Mouse (Mus musculus): ENCODE measurements around the gene Apbb2. TPM values are rescaled to one million over a fixed set of nuclear protein-coding genes. Genes with fewer than 3 reads are reported as not detected.

The Apbb2 gene
- total RNA-seq, 1 experiment from 2014 or later: 0.29 TPM

DNA sequence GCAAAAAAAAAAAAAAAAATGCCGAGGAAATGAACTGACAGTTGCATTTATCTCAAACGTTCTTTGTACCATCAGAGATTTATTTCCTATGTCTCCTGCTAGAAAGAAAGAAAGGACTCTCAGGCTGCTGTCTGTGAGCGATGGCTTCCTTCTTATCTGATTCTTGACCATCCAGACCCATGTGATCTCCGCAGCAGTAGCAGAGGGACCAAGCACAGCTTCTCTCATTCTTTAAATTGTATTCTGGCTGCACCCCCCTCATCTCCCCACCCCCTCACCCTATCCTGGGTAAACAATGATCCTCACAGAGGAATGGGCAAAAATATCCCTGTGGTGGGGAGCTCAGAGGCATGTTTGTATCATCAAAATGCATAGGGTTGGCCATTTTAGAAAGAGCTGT, 165.5 kb downstream of the Apbb2 start:
- ATAC-seq (replicated peaks; ENCODE audit: insufficient number of reproducible peaks, low FRiP score, low TSS enrichment, poor library complexity, severe bottlenecking): no peak

- ATAC-seq (replicated peaks; ENCODE audit: insufficient number of reproducible peaks, low FRiP score, low TSS enrichment, poor library complexity, severe bottlenecking): no peak
Observed at GRCm38 (mm10) chr5:66451561-66451960, 167.0 kb downstream of the Apbb2 start.

DNA sequence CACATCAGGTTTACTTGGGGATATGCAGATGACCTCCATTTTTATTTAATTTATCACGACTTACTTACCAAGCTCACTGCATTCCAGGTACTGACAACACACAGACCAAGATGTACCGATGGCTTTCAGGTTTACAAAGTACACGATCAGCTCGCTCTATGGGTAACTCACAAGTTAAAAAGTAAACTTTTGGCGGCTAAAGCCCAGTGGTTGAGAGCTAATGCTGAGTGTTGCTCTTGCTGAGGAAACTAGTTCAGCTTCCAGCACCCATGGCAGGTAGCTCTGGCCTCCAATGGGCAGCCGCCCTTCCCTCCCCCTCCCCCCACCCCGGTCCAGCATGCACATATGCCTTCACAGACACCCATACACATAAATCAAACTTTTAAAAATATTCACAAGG, 173.1 kb downstream of the Apbb2 start:
- no peak for ATAC-seq (replicated peaks; ENCODE audit: insufficient number of reproducible peaks, low FRiP score, low TSS enrichment, poor library complexity, severe bottlenecking)

- no peak for ATAC-seq (replicated peaks; ENCODE audit: insufficient number of reproducible peaks, low FRiP score, low TSS enrichment, poor library complexity, severe bottlenecking)
Observed at GRCm38 (mm10) chr5:66442260-66442659, 176.3 kb downstream of the Apbb2 start.

- no peak for ATAC-seq (replicated peaks; ENCODE audit: insufficient number of reproducible peaks, low FRiP score, low TSS enrichment, poor library complexity, severe bottlenecking)
Observed at GRCm38 (mm10) chr5:66436791-66437246, 181.8 kb downstream of the Apbb2 start.

DNA sequence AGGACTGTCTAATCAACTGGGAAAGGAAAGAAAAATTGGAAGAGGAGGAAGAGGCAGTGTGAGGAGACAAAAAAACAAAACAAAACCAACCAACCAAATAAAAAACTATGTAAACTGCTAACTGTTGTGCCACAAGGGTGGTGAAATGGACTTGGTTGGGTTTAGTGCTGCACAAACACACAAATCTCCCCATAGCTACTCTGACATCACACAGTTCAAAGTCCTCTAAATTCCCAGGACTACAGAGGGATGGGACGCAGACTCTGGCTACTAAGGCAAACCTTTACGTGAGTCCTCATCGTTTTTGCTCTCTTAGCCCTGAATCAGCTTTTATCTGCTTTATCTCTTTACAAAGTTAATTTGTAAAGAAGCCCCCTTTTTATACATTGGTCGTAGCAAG, 183.4 kb downstream of the Apbb2 start:
- ATAC-seq (replicated peaks; ENCODE audit: insufficient number of reproducible peaks, low FRiP score, low TSS enrichment, poor library complexity, severe bottlenecking): no peak

DNA sequence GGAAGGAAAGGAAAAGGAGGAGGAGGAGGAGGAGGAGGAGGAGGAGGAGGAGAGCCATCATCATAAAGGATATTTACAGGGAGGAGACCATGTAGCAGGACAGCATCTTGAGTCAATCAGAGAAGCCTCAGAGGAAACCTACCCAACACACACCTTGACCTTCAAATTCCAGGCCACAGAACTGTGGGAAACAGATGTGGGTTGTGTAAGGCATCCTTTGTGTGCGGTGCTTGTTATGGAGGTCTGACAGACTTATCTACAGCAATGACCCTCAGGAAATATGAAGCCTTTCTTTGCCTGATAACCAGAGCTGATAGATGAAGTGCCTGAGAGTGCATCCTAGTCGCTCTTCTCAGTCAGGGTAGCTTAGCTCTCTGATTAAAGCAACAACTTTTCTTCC, 189.5 kb downstream of the Apbb2 start:
- no peak for ATAC-seq (replicated peaks; ENCODE audit: insufficient number of reproducible peaks, low FRiP score, low TSS enrichment, poor library complexity, severe bottlenecking)

GRCm38 (mm10) chr5:66428071-66428470, 190.5 kb downstream of the Apbb2 start:
- ATAC-seq (replicated peaks; ENCODE audit: insufficient number of reproducible peaks, low FRiP score, low TSS enrichment, poor library complexity, severe bottlenecking): no peak

- no peak for ATAC-seq (replicated peaks; ENCODE audit: insufficient number of reproducible peaks, low FRiP score, low TSS enrichment, poor library complexity, severe bottlenecking)
Observed at GRCm38 (mm10) chr5:66423909-66424308, 194.7 kb downstream of the Apbb2 start.

DNA sequence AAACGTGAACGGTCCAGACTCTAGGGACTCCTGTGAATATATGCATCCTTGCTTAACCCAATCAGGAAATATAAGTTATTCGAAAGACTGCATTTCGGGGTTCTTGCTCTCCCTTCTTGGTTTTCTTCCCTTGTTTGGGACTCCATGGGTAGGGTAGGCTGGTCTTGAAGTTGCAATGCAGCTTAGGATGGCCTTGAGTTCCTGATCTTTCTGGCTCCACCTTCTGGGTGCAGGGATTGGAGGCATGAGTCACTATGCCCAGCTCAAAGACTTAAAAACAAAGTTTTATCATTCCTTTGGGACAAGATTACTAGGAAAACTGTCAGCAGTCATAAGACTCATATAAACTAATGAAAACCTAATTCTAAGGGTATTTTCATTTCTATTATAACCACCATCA, 195.1 kb downstream of the Apbb2 start:
- no peak for ATAC-seq (replicated peaks; ENCODE audit: insufficient number of reproducible peaks, low FRiP score, low TSS enrichment, poor library complexity, severe bottlenecking)

- ATAC-seq (replicated peaks; ENCODE audit: insufficient number of reproducible peaks, low FRiP score, low TSS enrichment, poor library complexity, severe bottlenecking): no peak
Observed at GRCm38 (mm10) chr5:66421954-66422353, 196.6 kb downstream of the Apbb2 start.

DNA sequence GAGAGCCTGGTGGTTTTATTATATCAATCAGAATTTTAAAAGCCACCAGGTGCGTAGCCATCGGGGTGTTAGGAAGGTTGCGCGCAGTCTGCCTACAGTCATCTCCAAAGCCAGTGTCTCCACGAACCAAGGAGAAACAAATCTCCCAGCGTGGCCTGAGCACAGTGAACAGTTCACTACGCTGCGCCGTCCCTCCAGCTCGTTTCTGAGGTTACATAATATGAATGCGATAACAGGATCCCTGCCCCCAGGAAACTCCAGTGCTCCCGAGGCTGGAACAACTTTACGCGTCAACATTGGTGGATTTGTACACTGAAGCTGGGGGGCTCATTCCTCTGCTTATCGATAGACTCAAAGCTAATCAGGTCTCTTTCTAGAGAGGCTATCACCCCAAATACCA, 197.4 kb downstream of the Apbb2 start:
- ATAC-seq (replicated peaks; ENCODE audit: insufficient number of reproducible peaks, low FRiP score, low TSS enrichment, poor library complexity, severe bottlenecking): no peak

DNA sequence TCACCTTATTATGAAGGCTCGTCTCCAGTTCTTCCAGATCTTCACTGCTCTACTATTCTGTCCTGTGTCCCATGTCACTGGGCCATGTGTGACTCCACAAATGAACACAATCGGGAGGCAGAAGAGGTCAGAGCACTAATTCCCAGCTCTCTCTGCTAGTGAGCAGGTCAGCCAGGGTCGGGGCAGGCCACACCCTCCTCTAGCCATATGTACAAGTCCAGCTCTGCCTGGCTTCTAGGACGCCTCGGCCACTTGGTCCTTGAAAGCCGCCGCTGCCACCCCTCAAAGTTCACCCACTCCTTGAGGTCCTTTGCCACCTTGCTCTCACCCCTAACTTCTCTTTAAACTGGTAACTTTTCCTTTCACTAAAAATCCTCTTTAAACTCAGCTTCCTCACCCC, 198.6 kb downstream of the Apbb2 start:
- ATAC-seq (replicated peaks; ENCODE audit: insufficient number of reproducible peaks, low FRiP score, low TSS enrichment, poor library complexity, severe bottlenecking): no peak

DNA sequence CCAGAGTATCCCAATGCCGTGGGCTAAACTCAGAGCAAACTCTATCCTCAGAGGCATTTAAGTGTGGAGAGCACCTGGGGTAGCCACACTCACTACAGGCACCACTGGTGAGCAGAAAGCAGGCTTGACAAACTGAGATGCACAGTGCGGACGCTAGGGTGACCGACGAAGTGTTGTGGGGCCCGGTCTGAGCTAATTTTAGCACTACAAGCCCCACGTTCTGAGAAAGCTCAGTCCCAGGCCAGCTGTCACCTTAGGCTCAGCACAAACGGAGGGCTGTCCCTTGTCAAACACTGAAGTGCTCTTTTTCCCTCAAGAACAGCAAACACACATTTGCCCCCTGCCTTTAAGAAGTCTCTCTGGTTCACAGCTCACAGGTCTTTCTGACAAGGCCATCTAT, 201.3 kb downstream of the Apbb2 start:
- ATAC-seq (replicated peaks; ENCODE audit: insufficient number of reproducible peaks, low FRiP score, low TSS enrichment, poor library complexity, severe bottlenecking): no peak

DNA sequence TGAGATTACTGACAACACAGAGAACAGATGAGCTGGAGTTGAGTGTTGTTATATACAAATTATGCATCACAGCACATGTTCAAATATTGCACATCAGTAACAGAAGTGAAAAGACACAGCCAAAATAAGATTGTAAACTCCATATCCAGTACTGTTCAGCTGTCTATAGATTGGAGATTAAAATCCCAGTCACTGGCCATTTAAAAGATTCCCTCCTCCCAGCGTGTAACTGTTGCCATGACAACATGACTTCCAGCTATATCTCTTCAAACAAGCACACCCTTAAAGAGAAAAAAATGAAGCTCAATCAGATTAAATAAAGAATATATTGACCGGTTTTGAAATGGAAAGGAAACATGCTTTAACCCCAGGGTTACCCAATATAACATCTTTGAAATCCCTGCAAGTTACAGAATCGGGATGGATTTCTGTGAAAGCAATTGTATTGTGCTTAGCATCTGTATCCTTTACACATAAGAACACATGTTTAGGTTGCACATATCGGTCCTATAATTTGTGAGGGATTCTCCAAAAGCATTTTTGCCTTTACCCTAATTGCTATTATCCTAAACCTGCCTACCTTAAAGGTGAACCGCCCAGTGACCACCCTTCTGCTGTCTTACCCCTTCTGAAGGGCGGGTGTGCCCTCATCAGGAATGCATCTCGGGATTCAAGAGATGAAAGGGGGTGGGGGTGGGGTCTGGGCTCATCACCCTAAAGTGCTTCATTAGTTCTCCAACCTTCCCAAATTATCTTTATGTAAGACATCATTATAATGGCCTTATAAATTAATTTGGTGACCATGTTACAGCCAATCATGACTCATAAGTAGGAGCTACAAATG, 202.7 kb downstream of the Apbb2 start:
- ATAC-seq (replicated peaks; ENCODE audit: insufficient number of reproducible peaks, low FRiP score, low TSS enrichment, poor library complexity, severe bottlenecking): no peak

DNA sequence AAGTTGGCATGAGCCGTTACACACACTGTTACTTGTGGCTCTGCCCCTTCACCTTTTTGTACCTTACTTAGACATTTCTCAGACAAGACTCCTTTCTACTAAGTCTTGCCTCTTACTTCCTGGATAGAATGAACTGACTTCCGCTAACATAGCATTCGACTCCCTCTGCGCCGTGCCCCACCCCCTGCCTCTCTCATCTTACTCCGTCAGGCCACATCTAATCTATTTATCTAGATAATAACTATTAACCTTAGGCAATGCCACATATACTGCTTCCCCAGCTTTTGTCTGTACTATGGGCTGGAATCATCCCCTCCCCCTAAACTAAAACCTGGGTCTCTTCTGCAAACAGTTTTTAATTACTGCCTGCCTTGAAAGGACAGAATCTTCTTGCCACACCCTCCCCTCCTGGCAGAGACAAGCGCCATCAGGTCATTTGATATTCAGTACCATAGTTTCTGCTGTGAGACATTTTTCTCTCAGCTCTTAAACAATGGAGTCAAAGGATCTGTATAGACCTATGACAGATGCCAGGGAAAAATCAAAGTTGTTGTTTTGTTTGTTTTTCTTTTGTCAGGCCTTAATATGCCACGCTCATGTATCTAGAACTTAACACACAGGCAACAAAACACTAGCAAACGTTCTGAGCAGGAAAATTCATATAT, 203.4 kb downstream of the Apbb2 start:
- no peak for ATAC-seq (replicated peaks; ENCODE audit: insufficient number of reproducible peaks, low FRiP score, low TSS enrichment, poor library complexity, severe bottlenecking)

GRCm38 (mm10) chr5:66413402-66413801, 205.2 kb downstream of the Apbb2 start:
- no peak for ATAC-seq (replicated peaks; ENCODE audit: insufficient number of reproducible peaks, low FRiP score, low TSS enrichment, poor library complexity, severe bottlenecking)

GRCm38 (mm10) chr5:66412821-66413220, 205.8 kb downstream of the Apbb2 start:
- no peak for ATAC-seq (replicated peaks; ENCODE audit: insufficient number of reproducible peaks, low FRiP score, low TSS enrichment, poor library complexity, severe bottlenecking)

DNA sequence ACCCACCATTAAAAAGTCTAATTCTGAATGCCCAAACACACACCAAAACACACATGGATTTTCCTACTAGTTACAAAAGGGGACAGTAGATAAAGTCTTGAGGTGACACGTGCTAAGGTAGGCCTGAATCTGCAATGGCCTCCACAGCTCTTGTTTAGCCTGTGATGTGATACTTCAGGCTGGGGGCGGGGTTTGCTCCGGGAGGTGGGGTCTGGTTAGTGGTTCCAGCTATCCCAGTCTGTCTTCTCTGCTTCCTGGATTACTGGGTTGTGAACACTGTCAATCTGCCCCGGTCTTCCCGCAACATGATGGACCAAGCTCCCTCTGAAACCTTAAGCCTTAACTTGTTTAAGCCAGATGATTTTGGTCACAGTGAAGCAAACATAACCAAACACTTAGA, 210.0 kb downstream of the Apbb2 start:
- ATAC-seq (replicated peaks; ENCODE audit: insufficient number of reproducible peaks, low FRiP score, low TSS enrichment, poor library complexity, severe bottlenecking): no peak

GRCm38 (mm10) chr5:66407948-66408347, 210.6 kb downstream of the Apbb2 start:
- ATAC-seq (replicated peaks; ENCODE audit: insufficient number of reproducible peaks, low FRiP score, low TSS enrichment, poor library complexity, severe bottlenecking): no peak
